Mouse (Mus musculus) testis, adult 2 months (tissue): ENCODE measurements around the gene Taf6l. TPM values are rescaled to one million over a fixed set of nuclear protein-coding genes. Genes with fewer than 3 reads are reported as not detected.

Source experiments
- H3K27ac ChIP-seq: fragments of 200-500 bp; 2 replicates; pipeline ENCODE4 v1.5.1; 2012; ENCODE audit warnings: low read depth, low read length; ENCODE audit not compliant: control insufficient read depth, insufficient read depth
- H3K27me3 ChIP-seq: fragments of 200-500 bp; 2 replicates; pipeline ENCODE4 v1.6.1; 2012; ENCODE audit warnings: mild to moderate bottlenecking, low read length, moderate library complexity; ENCODE audit not compliant: control insufficient read depth, insufficient read depth
- H3K36me3 ChIP-seq: fragments of 200-500 bp; 2 replicates; pipeline ENCODE4 v1.6.1; 2012; ENCODE audit warnings: mild to moderate bottlenecking, low read length; ENCODE audit not compliant: control insufficient read depth, insufficient read depth
- H3K4me1 ChIP-seq: fragments of 200-500 bp; 2 replicates; pipeline ENCODE4 v1.6.1; 2012; ENCODE audit warnings: low read length; ENCODE audit not compliant: control insufficient read depth, insufficient read depth
- H3K4me3 ChIP-seq: fragments of 200-500 bp; 2 replicates; pipeline ENCODE4 v1.5.1; 2012; ENCODE audit warnings: low read depth, mild to moderate bottlenecking, low read length, moderate library complexity, mixed read lengths; ENCODE audit not compliant: control insufficient read depth
- CTCF ChIP-seq: fragments of 200-500 bp; IDR thresholded peaks from 2 replicates; pipeline ENCODE4 v1.5.1; 2012; ENCODE audit warnings: low read depth, mild to moderate bottlenecking, inconsistent platforms, low read length, moderate library complexity; ENCODE audit not compliant: control insufficient read depth, insufficient read depth, insufficient replicate concordance
- POLR2A ChIP-seq: fragments of 200-500 bp; IDR thresholded peaks from 2 replicates; pipeline ENCODE4 v1.6.1; 2012; ENCODE audit warnings: low read depth, mild to moderate bottlenecking, inconsistent platforms, low read length, moderate library complexity; ENCODE audit not compliant: control insufficient read depth
- polyA plus RNA-seq: library from polyadenylated mRNA; depleted of rRNA; stranded (reverse); fragments of >200 nt; gene quantifications from 2 replicates; pipeline ENCODE4 v1.2.3, GENCODE M21; 2012; rRNA removed

Taf6l gene
- polyA plus RNA-seq, 1 experiment, result 28.1 TPM

GRCm38 (mm10) chr19:8725081-8725613 is 61.1 kb downstream of the Taf6l start:
- Histone ChIP-seq H3K27ac (no peak overlapping the region), H3K4me3 (no peak overlapping the region), H3K27me3 (no peaks in the 10 kb centered on the region), H3K36me3 (peaks cover 1% of the 10 kb centered on the region), H3K4me1 (no peaks in the 10 kb centered on the region; the same call in 1 of the 2 replicates)
- TF ChIP-seq CTCF (no peak), POLR2A (no peak)

Other genes starting within 250 kb of the Taf6l start
- gene Slc22a8, start 195.2 kb downstream of the Taf6l start, polyA plus RNA-seq, result 0.04 and 0.05 TPM in 2 replicates
- not detected in 2 replicates for gene Slc22a6, start 168.4 kb downstream of the Taf6l start, polyA plus RNA-seq
- 0.58 and 0.99 TPM in 2 replicates for gene Chrm1, start 122.6 kb downstream of the Taf6l start, polyA plus RNA-seq
- gene Slc3a2, start 63.0 kb downstream of the Taf6l start, polyA plus RNA-seq, result 111 and 121 TPM in 2 replicates
- 18.3 and 21.8 TPM in 2 replicates for gene Wdr74, start 50.6 kb downstream of the Taf6l start, polyA plus RNA-seq
- gene 1700092M07Rik, start 45.7 kb downstream of the Taf6l start, polyA plus RNA-seq, result 670 and 676 TPM in 2 replicates
- 61.5 and 62.8 TPM in 2 replicates for gene Stx5a, start 45.0 kb downstream of the Taf6l start, polyA plus RNA-seq
- gene Nxf1, start 29.3 kb downstream of the Taf6l start, polyA plus RNA-seq, result 166 and 174 TPM in 2 replicates
- 15.8 and 17.0 TPM in 2 replicates for gene Tmem223, start 15.4 kb downstream of the Taf6l start, polyA plus RNA-seq
- gene Tmem179b, start 11.9 kb downstream of the Taf6l start, polyA plus RNA-seq, result 29.7 and 30.8 TPM in 2 replicates
- gene Polr2g, start 12.2 kb upstream of the Taf6l start, polyA plus RNA-seq, result 38.4 and 48.4 TPM in 2 replicates
- 40.5 and 44.2 TPM in 2 replicates for gene Zbtb3, start 16.1 kb upstream of the Taf6l start, polyA plus RNA-seq
- 6.8 and 7.9 TPM in 2 replicates for gene Ttc9c, start 32.9 kb upstream of the Taf6l start, polyA plus RNA-seq
- 12.9 and 14.9 TPM in 2 replicates for gene Hnrnpul2, start 33.6 kb upstream of the Taf6l start, polyA plus RNA-seq
- 0.64 and 1.9 TPM in 2 replicates for gene AC129217.1, start 43.4 kb upstream of the Taf6l start, polyA plus RNA-seq
- 743 and 750 TPM in 2 replicates for gene Bscl2, start 51.0 kb upstream of the Taf6l start, polyA plus RNA-seq
- gene Gng3, start 52.8 kb upstream of the Taf6l start, polyA plus RNA-seq, result 2.0 and 2.4 TPM in 2 replicates
- 0.37 and 0.40 TPM in 2 replicates for gene Lrrn4cl, start 64.4 kb upstream of the Taf6l start, polyA plus RNA-seq
- gene Ubxn1, start 85.1 kb upstream of the Taf6l start, polyA plus RNA-seq, result 83.7 and 92.2 TPM in 2 replicates
- gene Uqcc3, start 94.5 kb upstream of the Taf6l start, polyA plus RNA-seq, result 40.0 and 41.0 TPM in 2 replicates
- gene Lbhd1, start 97.3 kb upstream of the Taf6l start, polyA plus RNA-seq, result 1.1 and 1.9 TPM in 2 replicates
- gene Gm49403, start 97.5 kb upstream of the Taf6l start, polyA plus RNA-seq, result not detected in 2 replicates
- gene 1810009A15Rik, start 102.4 kb upstream of the Taf6l start, polyA plus RNA-seq, result 48.2 and 48.4 TPM in 2 replicates
- gene Gm49416, start 102.5 kb upstream of the Taf6l start, polyA plus RNA-seq, result 1.1 TPM in 1 of 2 replicates, not detected in the other
- gene Ints5, start 106.6 kb upstream of the Taf6l start, polyA plus RNA-seq, result 6.6 and 6.7 TPM in 2 replicates
- 49.9 and 57.0 TPM in 2 replicates for gene Ganab, start 111.7 kb upstream of the Taf6l start, polyA plus RNA-seq
- gene B3gat3, start 134.0 kb upstream of the Taf6l start, polyA plus RNA-seq, result 19.5 and 20.4 TPM in 2 replicates
- gene Rom1, start 142.9 kb upstream of the Taf6l start, polyA plus RNA-seq, result 11.6 and 13.7 TPM in 2 replicates
- 4.9 and 5.7 TPM in 2 replicates for gene Eml3, start 143.1 kb upstream of the Taf6l start, polyA plus RNA-seq
- 14.0 and 14.5 TPM in 2 replicates for gene Mta2, start 155.5 kb upstream of the Taf6l start, polyA plus RNA-seq
- gene Tut1, start 167.4 kb upstream of the Taf6l start, polyA plus RNA-seq, result 38.2 and 38.6 TPM in 2 replicates
- gene Eef1g, start 180.6 kb upstream of the Taf6l start, polyA plus RNA-seq, result 442 and 506 TPM in 2 replicates
- 1.6 and 2.3 TPM in 2 replicates for gene Ahnak, start 202.9 kb upstream of the Taf6l start, polyA plus RNA-seq